Mouse (Mus musculus) midbrain, postnatal 0 days (tissue): ENCODE measurements around the gene 1700080E11Rik. TPM values are rescaled to one million over a fixed set of nuclear protein-coding genes. Genes with fewer than 3 reads are reported as not detected.

Source experiments
- ATAC-seq: fragments of 200-750 bp; cut with Nextera tagmentation; 2 replicates; pipeline ENCODE4 v1.8.0; 2017; ENCODE audit warnings: moderate number of reproducible peaks, mild to moderate bottlenecking, moderate TSS enrichment, moderate library complexity; ENCODE audit not compliant: low FRiP score
- DNase-seq: peaks from one replicate; pipeline ENCODE4 v3.0.0-alpha.2; 2015; ENCODE audit warnings: low spot score
- H3K27ac ChIP-seq: fragments of 300-500 bp; sonication (generic); 2 replicates; pipeline ENCODE4 v1.5.1; 2014; ENCODE audit warnings: low read depth, mild to moderate bottlenecking, low read length, mixed read lengths
- H3K27me3 ChIP-seq: fragments of 300-500 bp; sonication (generic); 2 replicates; pipeline ENCODE4 v1.6.1; 2014; ENCODE audit warnings: low read length, control low read depth, mixed read lengths; ENCODE audit not compliant: insufficient read depth
- H3K36me3 ChIP-seq: fragments of 300-500 bp; sonication (generic); 2 replicates; pipeline ENCODE4 v1.6.1; 2014; ENCODE audit warnings: low read length, control low read depth, mixed read lengths; ENCODE audit not compliant: insufficient read depth
- H3K4me1 ChIP-seq: fragments of 300-500 bp; sonication (generic); 2 replicates; pipeline ENCODE4 v1.6.1; 2014; ENCODE audit warnings: mild to moderate bottlenecking, control low read depth, antibody characterized with exemption, low read length, mixed read lengths; ENCODE audit not compliant: insufficient read depth
- H3K4me2 ChIP-seq: fragments of 300-500 bp; sonication (generic); 2 replicates; pipeline ENCODE4 v1.6.1; 2014; ENCODE audit warnings: low read depth, mild to moderate bottlenecking, low read length, mixed read lengths; ENCODE audit not compliant: poor library complexity, severe bottlenecking
- H3K4me3 ChIP-seq: fragments of 300-500 bp; sonication (generic); 2 replicates; pipeline ENCODE4 v1.5.1; 2014; ENCODE audit warnings: low read depth, mild to moderate bottlenecking, low read length, moderate library complexity
- H3K9ac ChIP-seq: fragments of 300-500 bp; sonication (generic); replicated peaks from 2 replicates; pipeline ENCODE4 v1.6.1; 2014; ENCODE audit warnings: mild to moderate bottlenecking, low read length, moderate library complexity, mixed read lengths; ENCODE audit not compliant: poor library complexity, severe bottlenecking
- H3K9me3 ChIP-seq: fragments of 300-500 bp; sonication (generic); 2 replicates; pipeline ENCODE4 v1.6.1; 2016; ENCODE audit warnings: low read length, control low read depth
- CTCF ChIP-seq: IDR thresholded peaks from 2 replicates; pipeline ENCODE4 v1.5.1; 2016; ENCODE audit warnings: antibody characterized with exemption, mild to moderate bottlenecking
- WGBS: fragments of 180-500 bp; shearing (Covaris S2); extraction: QIAGEN DNeasy Blood & Tissue Kit; methylation state at CpG from one replicate; pipeline ENCODE4 v1.1.7; 2014; 5-methylcytosine and 5-hydroxymethylcytosine counted together
- polyA plus RNA-seq: library from polyadenylated mRNA; unstranded; fragments of >200 nt; fragmentation: Nextera tagmentation; extraction: Ambion mirVana; gene quantifications from 2 replicates; pipeline ENCODE4 v1.2.1, GENCODE M21; 2015
- total RNA-seq: library from RNA; depleted of rRNA; stranded (reverse); fragments of >200 nt; gene quantifications from 2 replicates; pipeline ENCODE4 v1.2.3, GENCODE M21; 2014; rRNA removed

The 1700080E11Rik gene
- total and polyA plus RNA-seq, 2 experiments from 2014 or later, result not detected

DNA sequence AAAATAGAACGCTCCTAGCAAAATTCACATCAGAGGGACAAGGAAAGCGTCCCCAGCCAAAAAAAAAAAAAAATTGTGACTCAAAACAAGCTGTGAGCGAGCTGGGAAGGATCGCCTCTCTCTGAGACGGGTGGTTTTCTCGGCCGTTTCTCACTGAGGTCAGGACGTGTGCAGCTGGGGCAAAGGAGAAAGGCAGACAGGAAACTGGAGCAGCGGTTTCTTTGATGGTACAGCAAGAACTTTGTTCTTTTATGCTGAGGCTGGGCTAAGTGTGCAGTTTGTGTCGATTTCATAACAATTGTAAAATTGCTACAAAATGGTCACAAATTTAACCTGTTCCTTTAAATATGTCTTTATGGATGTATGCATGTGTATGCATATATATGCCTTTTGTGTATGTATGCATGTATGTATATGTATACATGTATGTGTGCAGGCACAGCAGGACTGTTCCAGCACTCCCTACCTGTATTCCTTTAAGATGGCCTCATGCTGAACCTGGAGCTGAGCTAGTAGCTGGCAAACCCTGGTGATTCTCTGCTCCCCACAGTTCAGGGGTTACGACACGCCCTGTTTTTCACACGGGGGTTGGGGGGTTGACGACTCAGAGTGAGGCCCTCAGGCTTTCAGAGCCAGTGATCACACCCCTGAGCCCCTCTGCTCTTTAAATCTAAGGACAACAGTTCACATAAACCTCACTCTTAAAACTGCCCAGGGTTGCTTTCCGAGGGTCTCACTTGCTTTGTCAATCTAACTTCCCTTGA lies 43.9 kb downstream of the 1700080E11Rik start:
- WGBS, result 62% methylated on average over 15 of the region's 15 CpGs
- no peaks in the 10 kb centered on the region for H3K9me3 ChIP-seq

More for the DNA sequence above, 43.9 kb downstream of the 1700080E11Rik start:
- no peak overlapping the region for H3K9ac ChIP-seq
- DNase-seq (no peak), ATAC-seq (no peak)
- no peak overlapping the region for H3K4me2 ChIP-seq
- H3K4me1 ChIP-seq, result no peaks in the 10 kb centered on the region
- H3K4me3 ChIP-seq, result no peak overlapping the region
- no peak for TF ChIP-seq CTCF
- no peak overlapping the region for H3K27ac ChIP-seq
- no peaks in the 10 kb centered on the region for H3K27me3 ChIP-seq
- no peaks in the 10 kb centered on the region for H3K36me3 ChIP-seq

Other genes starting within 250 kb of the 1700080E11Rik start
- gene Mrpl3, start 91.9 kb downstream of the 1700080E11Rik start, total RNA-seq, result 66.0 and 89.7 TPM in 2 replicates
- gene Mrpl3, start 91.9 kb downstream of the 1700080E11Rik start, polyA plus RNA-seq, result 85.2 and 97.1 TPM in 2 replicates
- 20.4 and 24.4 TPM in 2 replicates for gene Nudt16, start 13.3 kb downstream of the 1700080E11Rik start, total RNA-seq
- gene Nudt16, start 13.3 kb downstream of the 1700080E11Rik start, polyA plus RNA-seq, result 33.4 and 35.8 TPM in 2 replicates